Comparison of ENCODE assay signal across 27 mouse cellular contexts in genomic region chr12:80631790-80632189, GRCm38 (mm10).
"Had no signal": no experiment of that assay in that cellular context is flagged by ENCODE, and none has a peak within 500 bp of the region (broad histone marks: within the 10 kb centered on the region; RNA-seq: fewer than 3 reads in every experiment).

No protein-coding gene starts in this region.

- H3K9me3 ChIP-seq: embryonic facial prominence, embryonic 10.5 days; embryonic facial prominence, embryonic 12.5 days; embryonic facial prominence, embryonic 13.5 days; embryonic facial prominence, embryonic 15.5 days; forebrain, embryonic 10.5 days; forebrain, embryonic 12.5 days; forebrain, embryonic 13.5 days; forebrain, embryonic 15.5 days had no signal

- H3K4me3 ChIP-seq: embryonic facial prominence, embryonic 10.5 days; embryonic facial prominence, embryonic 12.5 days; embryonic facial prominence, embryonic 13.5 days; embryonic facial prominence, embryonic 15.5 days; erythroblast, embryonic 14.5 days; forebrain, embryonic 10.5 days; forebrain, embryonic 12.5 days; forebrain, embryonic 13.5 days; forebrain, embryonic 15.5 days; gastrocnemius, adult 2 months; heart, adult 2 months had no signal

- H3K9ac ChIP-seq: embryonic facial prominence, embryonic 12.5 days; embryonic facial prominence, embryonic 13.5 days; embryonic facial prominence, embryonic 15.5 days; forebrain, embryonic 12.5 days; forebrain, embryonic 13.5 days; forebrain, embryonic 15.5 days; forebrain, postnatal 0 days had no signal

- H3K4me1 ChIP-seq: embryonic facial prominence, embryonic 12.5 days; embryonic facial prominence, embryonic 13.5 days; embryonic facial prominence, embryonic 15.5 days; forebrain, embryonic 15.5 days had no signal

- ATAC-seq: forebrain, embryonic 13.5 days; forebrain, embryonic 14.5 days; forebrain, embryonic 15.5 days; forebrain, embryonic 16.5 days; forebrain, postnatal 0 days had no signal

- H3K4me2 ChIP-seq: embryonic facial prominence, embryonic 12.5 days; embryonic facial prominence, embryonic 13.5 days; embryonic facial prominence, embryonic 15.5 days; forebrain, embryonic 12.5 days; forebrain, embryonic 13.5 days; forebrain, embryonic 15.5 days had no signal

- H3K27ac ChIP-seq: embryonic facial prominence, embryonic 10.5 days; embryonic facial prominence, embryonic 12.5 days; embryonic facial prominence, embryonic 13.5 days; embryonic facial prominence, embryonic 15.5 days; forebrain, embryonic 10.5 days; forebrain, embryonic 12.5 days; forebrain, embryonic 13.5 days; forebrain, embryonic 15.5 days; gastrocnemius, adult 2 months; heart, adult 2 months had no signal

- DNase-seq: cerebellum, adult 8-10 months; cerebellum, adult 9-10 months; cerebellum, adult 9-11 months; cerebellum, postnatal 10 days; cerebellum, postnatal 14 days; cerebellum, postnatal 25 days; cerebellum, postnatal 36 days; embryo, embryonic 11 days; forebrain, postnatal 0 days; gastrocnemius, adult 2 months; gastrocnemius, postnatal 10 days; gastrocnemius, postnatal 14 days; gastrocnemius, postnatal 25 days; gastrocnemius, postnatal 36 days; heart, adult 18-20 months; heart, adult 2 months had no signal

- H3K27me3 ChIP-seq: embryonic facial prominence, embryonic 12.5 days; embryonic facial prominence, embryonic 13.5 days; embryonic facial prominence, embryonic 15.5 days; forebrain, embryonic 12.5 days; forebrain, embryonic 13.5 days; forebrain, embryonic 15.5 days had no signal
